Mouse (Mus musculus) bone marrow macrophage, adult 2 months (primary cell): Measurements from ENCODE around the gene Dnajc8. TPM values are rescaled to one million over a fixed set of nuclear protein-coding genes. Genes with fewer than 3 reads are reported as not detected.
"Not testable (repeated sequence)": the region's sequence is repeated elsewhere in the genome, so short reads cannot be mapped to it uniquely, and the experiment has no call there.

Source experiments
- H3K27ac ChIP-seq: 2 replicates; pipeline ENCODE4 v1.5.1; 2012; ENCODE audit warnings: low read depth, low read length; ENCODE audit not compliant: insufficient read depth
- H3K4me1 ChIP-seq: 2 replicates; pipeline ENCODE4 v1.6.1; 2012; ENCODE audit warnings: low read length; ENCODE audit not compliant: control insufficient read depth, insufficient read depth
- H3K4me3 ChIP-seq: 2 replicates; pipeline ENCODE4 v1.5.1; 2012; ENCODE audit warnings: mild to moderate bottlenecking, low read length, moderate library complexity; ENCODE audit not compliant: insufficient read depth
- CTCF ChIP-seq: IDR thresholded peaks from 2 replicates; pipeline ENCODE4 v1.5.1; 2012; ENCODE audit warnings: low read depth, mild to moderate bottlenecking, low read length, moderate library complexity
- POLR2A ChIP-seq: IDR thresholded peaks from 2 replicates; pipeline ENCODE4 v1.6.1; 2012; ENCODE audit warnings: mild to moderate bottlenecking, low read depth, low read length, borderline replicate concordance
- polyA plus RNA-seq: library from polyadenylated mRNA; stranded (reverse); fragments of >200 nt; gene quantifications from 2 replicates; pipeline ENCODE4 v1.2.4, GENCODE M21; 2012; ENCODE audit not compliant: missing spikeins, insufficient read depth, insufficient read length

Gene Dnajc8
- polyA plus RNA-seq, 1 experiment = 155 TPM

DNA sequence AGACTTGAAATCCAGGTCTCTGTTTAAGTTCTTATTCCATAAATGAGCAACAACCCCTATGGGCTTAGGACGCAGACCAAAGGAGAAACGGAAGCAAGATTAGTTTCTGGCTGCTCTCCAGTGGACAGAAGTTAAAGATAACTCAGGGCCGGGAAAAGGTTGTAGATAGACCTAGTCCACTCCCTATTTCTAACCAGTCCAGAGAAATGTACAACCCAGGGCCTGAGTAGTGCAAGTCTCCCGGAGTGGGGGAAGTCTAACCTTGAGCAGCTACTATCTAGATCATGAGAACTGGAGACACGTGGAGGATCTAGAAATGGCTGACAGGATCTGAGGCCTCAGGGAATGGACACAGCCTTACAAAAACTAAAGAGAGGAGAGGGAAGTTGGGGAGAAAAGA, 2.9 kb upstream of the Dnajc8 start:
- H3K4me1 ChIP-seq = peaks cover 45% of the 10 kb centered on the region
- H3K27ac ChIP-seq = peak overlapping the region; percentile 83
- TF ChIP-seq CTCF (no peak), POLR2A (no peak)
- H3K4me3 ChIP-seq = peak overlapping the region; percentile 78

DNA sequence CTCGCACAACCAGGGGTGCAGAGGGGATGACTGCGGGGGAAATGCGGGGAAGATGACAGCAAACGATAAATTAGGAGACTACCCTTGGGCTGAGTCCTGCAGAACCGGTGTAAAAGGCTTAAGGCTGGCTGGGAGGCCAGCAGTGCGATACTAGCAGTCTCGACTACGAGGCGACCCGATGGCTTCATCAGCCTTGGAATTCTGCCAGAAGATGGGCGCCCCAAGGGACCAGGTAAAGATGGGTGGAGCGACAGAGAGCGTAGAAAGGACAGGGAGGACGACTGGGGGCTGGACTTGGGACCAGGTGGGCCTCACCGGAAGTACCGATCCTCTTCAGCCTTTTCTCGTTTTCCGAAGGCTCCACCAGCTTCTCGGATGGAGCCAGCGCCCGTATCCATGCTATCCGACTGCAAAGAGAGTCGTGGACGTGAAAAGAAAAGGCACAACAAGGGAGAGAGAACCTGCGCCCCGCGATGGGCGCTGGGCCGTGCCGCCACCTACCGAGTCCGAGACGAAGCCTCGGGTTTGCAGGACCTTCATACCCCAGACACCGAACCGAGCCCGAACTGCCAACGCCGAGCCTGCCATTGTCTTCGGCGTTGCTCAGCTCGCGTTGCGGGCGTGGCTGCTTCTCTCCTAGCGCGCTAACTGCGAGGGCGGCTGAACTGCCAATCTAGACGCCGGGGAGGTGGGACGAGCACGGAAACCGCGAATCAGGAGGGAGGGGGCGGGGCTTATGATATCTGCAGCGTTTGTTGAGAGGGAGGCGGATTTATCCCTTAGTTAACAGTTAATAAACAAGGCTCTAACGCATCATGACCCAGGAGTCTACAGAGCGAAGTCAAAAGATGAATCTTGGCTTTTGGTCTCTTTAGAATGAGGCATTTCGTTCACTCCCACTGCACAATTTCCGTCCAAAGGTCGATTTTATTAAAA, 2.1 kb upstream of the Dnajc8 start, which contains the start of gene Atpif1:
Gene Atpif1, minus strand, starts transcription at position 679 of the 936 bp plus-strand sequence.
- TF ChIP-seq POLR2A = peak; percentile 39; the same call in 1 of the 2 replicates
- 0 out of 2 replicates have a peak, but pooled peaks have one; percentile 7 for TF ChIP-seq CTCF
- H3K27ac ChIP-seq = peak within 1 kb of the TSS; percentile 83
- H3K4me3 ChIP-seq = peak within 1 kb of the TSS; percentile 78
- peaks cover 43% of the 10 kb centered on the region for H3K4me1 ChIP-seq

DNA sequence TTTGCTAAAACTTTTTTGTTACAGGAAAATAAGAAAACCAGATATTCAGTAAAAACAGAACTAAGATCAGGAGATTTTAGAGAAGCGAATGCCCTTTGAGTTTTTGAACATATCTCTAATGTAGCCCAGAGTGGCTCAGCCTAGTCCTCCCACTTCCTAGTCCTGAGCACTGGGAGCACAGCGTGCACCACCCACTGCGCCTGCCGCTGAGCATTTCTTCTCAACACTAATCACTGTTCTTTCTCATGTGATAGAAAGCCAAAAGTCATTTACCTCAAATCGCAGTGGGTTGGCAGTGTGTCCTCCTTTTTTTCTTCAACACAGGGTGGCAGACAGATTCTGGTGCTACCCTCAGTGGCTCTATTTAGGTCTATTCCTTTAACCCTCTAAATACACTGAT, 4.1 kb downstream of the Dnajc8 start:
- Histone ChIP-seq H3K4me1 (peaks cover 23% of the 10 kb centered on the region), H3K4me3 (no peak overlapping the region), H3K27ac (no peak overlapping the region)
- TF ChIP-seq POLR2A = no peak
- TF ChIP-seq CTCF = no peak

DNA sequence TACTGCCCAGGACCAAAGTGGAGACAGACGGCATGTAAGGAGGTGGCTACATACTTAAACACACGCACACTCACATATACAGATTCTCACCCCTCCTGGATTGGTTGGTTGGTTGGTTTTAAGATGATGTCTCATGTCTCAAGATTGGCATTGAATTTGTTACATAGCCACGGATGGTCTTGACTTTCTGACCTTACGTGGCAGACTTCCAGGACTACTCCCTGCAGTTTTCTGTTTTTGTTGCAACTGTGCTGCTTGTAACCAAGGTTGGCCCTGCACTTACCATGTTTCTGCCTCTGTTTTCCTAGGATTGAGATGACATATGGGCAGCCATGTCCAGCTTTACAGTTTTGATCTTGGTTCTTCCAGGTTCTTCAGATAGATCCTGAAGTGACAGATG, 6.1 kb downstream of the Dnajc8 start:
- TF ChIP-seq CTCF (no peak), POLR2A (no peak)
- Histone ChIP-seq H3K4me3 (no peak overlapping the region), H3K4me1 (peaks cover 17% of the 10 kb centered on the region), H3K27ac (no peak overlapping the region)

DNA sequence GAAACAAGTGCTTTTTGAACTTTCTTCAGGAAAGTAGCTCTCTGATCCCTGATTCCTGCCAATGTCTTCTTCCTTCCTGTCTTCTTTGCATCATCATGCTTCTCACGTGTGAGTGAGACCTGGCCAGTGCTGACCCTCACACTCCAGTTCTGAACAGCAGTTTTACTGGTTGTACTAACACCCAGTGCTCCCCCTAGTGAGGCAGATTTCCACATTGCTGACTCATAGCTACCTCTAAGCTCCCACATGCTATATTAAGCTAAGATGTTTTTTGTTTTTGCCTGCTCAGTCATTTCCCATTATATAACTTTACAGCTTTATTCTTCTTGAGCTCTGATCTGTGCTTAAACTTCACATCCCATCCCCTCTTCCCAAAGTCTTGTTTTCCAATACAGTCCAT, 7.4 kb downstream of the Dnajc8 start:
- TF ChIP-seq CTCF (no peak), POLR2A (no peak)
- no peak overlapping the region for H3K4me3 ChIP-seq
- peaks cover 13% of the 10 kb centered on the region for H3K4me1 ChIP-seq
- H3K27ac ChIP-seq = 0 out of 2 replicates have a peak overlapping the region, but pooled peaks have one; percentile 3

DNA sequence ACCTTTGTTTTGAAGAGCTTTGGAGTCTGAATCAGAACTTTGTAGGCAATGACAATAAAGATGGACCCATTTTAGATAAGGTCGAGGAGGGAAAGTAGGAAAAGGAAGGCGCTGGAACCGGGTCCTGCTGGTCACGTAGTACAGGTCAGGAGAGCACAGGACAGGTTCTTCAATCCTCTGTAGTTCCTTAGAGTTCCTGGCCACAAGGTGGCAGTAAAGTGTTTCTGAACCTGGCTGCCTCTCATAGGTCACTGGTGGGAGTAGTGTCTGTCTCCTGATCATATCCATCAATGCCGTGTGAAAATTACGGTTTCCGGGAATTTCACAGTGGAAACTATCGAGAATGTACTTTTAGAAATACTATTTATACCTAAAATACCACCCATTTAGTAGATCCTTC, 10.5 kb downstream of the Dnajc8 start:
- Histone ChIP-seq H3K4me3 (no peak overlapping the region), H3K4me1 (peaks cover 18% of the 10 kb centered on the region), H3K27ac (no peak overlapping the region)
- peak; percentile 25; the same call in 1 of the 2 replicates for TF ChIP-seq CTCF
- TF ChIP-seq POLR2A = no peak

DNA sequence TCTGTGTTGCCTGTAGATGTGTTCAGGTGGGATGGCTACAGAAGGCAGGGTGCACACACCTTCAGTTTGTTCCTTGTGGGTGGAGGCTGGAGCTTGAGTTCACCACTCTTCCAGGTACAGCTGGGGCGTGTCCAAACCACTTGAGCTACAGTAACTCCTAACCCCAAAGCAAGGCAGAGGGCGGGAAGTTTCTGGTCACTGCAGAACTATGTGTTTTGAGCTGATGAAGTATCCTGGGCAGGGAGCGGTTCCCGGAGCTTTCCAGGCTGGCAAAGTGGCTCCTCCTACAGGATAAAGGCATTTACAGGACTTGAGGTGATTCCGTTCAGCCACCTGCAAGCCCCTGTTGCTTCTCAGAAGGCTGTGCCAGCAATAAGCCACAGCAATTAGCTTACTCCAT, 18.9 kb downstream of the Dnajc8 start:
- H3K4me1 ChIP-seq = peaks cover 47% of the 10 kb centered on the region
- H3K27ac ChIP-seq = 0 out of 2 replicates have a peak overlapping the region, but pooled peaks have one; percentile 20
- no peak for TF ChIP-seq POLR2A
- TF ChIP-seq CTCF = no peak
- no peak overlapping the region for H3K4me3 ChIP-seq

DNA sequence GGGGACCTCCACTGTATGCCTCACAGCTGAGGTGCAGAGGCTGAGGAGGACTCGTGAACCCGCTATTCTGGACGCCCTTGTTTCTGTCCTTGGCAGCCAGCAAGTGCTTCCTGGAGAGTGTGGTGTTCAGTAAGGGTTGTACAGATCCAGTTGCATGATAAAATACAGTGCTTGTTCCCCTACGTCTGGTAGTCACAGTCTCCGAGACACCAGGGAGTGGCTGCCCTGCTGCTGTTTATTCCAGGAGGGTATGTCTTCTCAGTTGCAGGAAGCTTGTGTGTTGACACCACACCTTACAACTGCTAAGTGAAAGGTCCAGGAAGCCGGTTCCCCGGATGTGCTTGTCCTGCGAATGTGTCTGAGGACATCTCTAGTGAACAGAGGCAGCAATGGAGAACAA, 19.3 kb downstream of the Dnajc8 start:
- H3K27ac ChIP-seq = peak overlapping the region; percentile 20
- peaks cover 47% of the 10 kb centered on the region for H3K4me1 ChIP-seq
- TF ChIP-seq POLR2A = no peak
- TF ChIP-seq CTCF = no peak
- no peak overlapping the region for H3K4me3 ChIP-seq

DNA sequence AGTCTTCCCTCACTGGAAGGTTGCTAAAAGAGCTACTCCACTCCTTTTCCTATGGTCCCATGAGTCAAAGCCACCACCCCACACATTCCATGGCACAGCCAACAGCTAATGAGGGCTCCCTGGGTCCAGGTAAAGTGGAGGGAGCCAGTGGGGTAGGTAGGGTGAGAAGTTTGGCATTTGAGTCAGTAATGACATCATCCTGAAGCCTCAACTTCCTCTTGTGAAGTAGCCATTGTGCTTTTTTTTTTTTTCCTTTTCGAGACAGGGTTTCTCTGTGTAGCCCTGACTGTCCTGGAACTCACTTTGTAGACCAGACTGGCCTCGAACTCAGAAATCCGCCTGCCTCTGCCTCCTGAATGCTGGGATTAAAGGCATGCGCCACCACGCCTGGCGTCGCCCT, 20.2 kb downstream of the Dnajc8 start:
- Histone ChIP-seq H3K4me1 (peaks cover 44% of the 10 kb centered on the region), H3K27ac (peak overlapping the region; percentile 20)
- not testable (repeated sequence) for H3K4me3 ChIP-seq

DNA sequence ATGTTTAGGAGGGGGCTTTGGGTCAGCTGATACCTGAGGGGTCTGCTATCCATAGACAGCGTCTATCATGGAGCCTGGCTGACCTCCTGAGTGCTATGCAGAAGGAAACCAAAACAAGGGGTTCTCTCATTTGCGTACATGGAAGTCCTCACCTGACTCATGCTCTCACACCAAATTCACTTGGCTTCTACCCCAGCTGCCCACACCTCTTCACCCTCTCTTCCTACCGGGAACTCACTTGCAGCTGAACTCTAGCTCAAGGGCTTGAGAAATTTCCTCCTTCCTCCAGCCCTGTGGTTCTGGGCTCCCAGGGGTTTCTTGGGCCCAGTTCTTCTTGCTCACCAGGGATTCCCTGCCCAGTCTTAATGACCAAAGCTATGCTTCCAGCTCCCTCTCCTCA, 27.9 kb downstream of the Dnajc8 start:
- TF ChIP-seq CTCF (no peak), POLR2A (no peak)
- H3K4me3 ChIP-seq = peak overlapping the region; percentile 53
- peak overlapping the region; percentile 82 for H3K27ac ChIP-seq
- peaks cover 38% of the 10 kb centered on the region for H3K4me1 ChIP-seq
